Mouse (Mus musculus) midbrain, embryonic 13.5 days (tissue): ENCODE measurements around the gene Cep83. TPM values are rescaled to one million over a fixed set of nuclear protein-coding genes. Genes with fewer than 3 reads are reported as not detected.

Experiments
- ATAC-seq: fragments of 200-750 bp; cut with Nextera tagmentation; 2 replicates; pipeline ENCODE4 v1.8.0; 2017; ENCODE audit warnings: mild to moderate bottlenecking, moderate TSS enrichment, moderate library complexity
- H3K27ac ChIP-seq: fragments of 300-500 bp; sonication (generic); 2 replicates; pipeline ENCODE4 v1.5.1; 2015; ENCODE audit warnings: inconsistent platforms, mild to moderate bottlenecking, moderate library complexity
- H3K27me3 ChIP-seq: fragments of 300-500 bp; sonication (generic); 2 replicates; pipeline ENCODE4 v1.6.1; 2015; ENCODE audit warnings: mild to moderate bottlenecking, inconsistent platforms
- H3K36me3 ChIP-seq: fragments of 300-500 bp; sonication (generic); 2 replicates; pipeline ENCODE4 v1.6.1; 2015; ENCODE audit warnings: mild to moderate bottlenecking, inconsistent platforms
- H3K4me1 ChIP-seq: fragments of 300-500 bp; sonication (generic); replicated peaks from 2 replicates; pipeline ENCODE4 v1.6.1; 2015; ENCODE audit warnings: inconsistent platforms
- H3K4me2 ChIP-seq: fragments of 300-500 bp; sonication (generic); replicated peaks from 2 replicates; pipeline ENCODE4 v1.6.1; 2015; ENCODE audit warnings: moderate library complexity, mild to moderate bottlenecking, inconsistent platforms
- H3K4me3 ChIP-seq: fragments of 300-500 bp; sonication (generic); replicated peaks from 2 replicates; pipeline ENCODE4 v1.5.1; 2015; ENCODE audit warnings: mild to moderate bottlenecking, inconsistent platforms
- H3K9ac ChIP-seq: fragments of 300-500 bp; sonication (generic); replicated peaks from 2 replicates; pipeline ENCODE4 v1.6.1; 2015; ENCODE audit warnings: mild to moderate bottlenecking, inconsistent platforms
- H3K9me3 ChIP-seq: fragments of 300-500 bp; sonication (generic); 2 replicates; pipeline ENCODE4 v1.6.1; 2016; ENCODE audit warnings: mild to moderate bottlenecking, inconsistent platforms
- WGBS: fragments of 180-500 bp; shearing (Covaris S2); methylation state at CpG from one replicate; pipeline ENCODE4 v1.1.7; 2015; 5-methylcytosine and 5-hydroxymethylcytosine counted together
- polyA plus RNA-seq: library from polyadenylated mRNA; unstranded; fragments of >200 nt; fragmentation: Nextera tagmentation; extraction: Ambion mirVana; gene quantifications from 2 replicates; pipeline ENCODE4 v1.2.1, GENCODE M21; 2015

Gene Cep83
- polyA plus RNA-seq, 1 experiment from 2014 or later, result 19.4 TPM

GRCm38 (mm10) chr10:94829407-94829806 lies 141.0 kb downstream of the Cep83 start:
- WGBS, result 76% methylated on average over 6 of the region's 6 CpGs
- Histone ChIP-seq H3K27me3 (no peaks in the 10 kb centered on the region), H3K9me3 (no peaks in the 10 kb centered on the region), H3K27ac (peak overlapping the region; percentile 45), H3K9ac (no peak overlapping the region), H3K36me3 (peaks cover 58% of the 10 kb centered on the region), H3K4me1 (peaks cover 1% of the 10 kb centered on the region; the same call in 1 of the 2 replicates), H3K4me3 (no peak overlapping the region), H3K4me2 (no peak overlapping the region)
- peak; percentile 52; the same call in 1 of the 2 replicates for ATAC-seq

- Histone ChIP-seq H3K9ac (no peak overlapping the region), H3K4me3 (no peak overlapping the region), H3K4me2 (no peak overlapping the region), H3K27ac (no peak overlapping the region), H3K4me1 (no peaks in the 10 kb centered on the region), H3K9me3 (no peaks in the 10 kb centered on the region), H3K27me3 (no peaks in the 10 kb centered on the region), H3K36me3 (peaks cover 50% of the 10 kb centered on the region)
- WGBS, result 73% methylated on average over 9 of the region's 9 CpGs
- no peak for ATAC-seq
Observed at GRCm38 (mm10) chr10:94835874-94836273, 147.4 kb downstream of the Cep83 start.
